Mouse (Mus musculus) CH12.LX (cell line): ENCODE data around the gene Ercc6. TPM values are rescaled to one million over a fixed set of nuclear protein-coding genes. Genes with fewer than 3 reads are reported as not detected.

ENCODE experiments used
- DNase-seq: peaks from one replicate; pipeline ENCODE4 v3.0.0-alpha.2; 2013; ENCODE audit errors: extremely low read depth
- H3K27ac ChIP-seq: 2 replicates; pipeline ENCODE4 v1.5.1; 2012; ENCODE audit warnings: low read depth, mild to moderate bottlenecking, control low read depth, moderate library complexity; ENCODE audit not compliant: insufficient read depth
- H3K27me3 ChIP-seq: replicated peaks from 2 replicates; pipeline ENCODE3; 2012; ENCODE audit warnings: inconsistent platforms
- H3K36me3 ChIP-seq, 2 experiments: replicated peaks in 1 of 2; 2 replicates each; pipeline versions ENCODE3 to v1.6.1; 2012; ENCODE audit warnings: inconsistent platforms in 1 of 2, low read length in 1 of 2, mild to moderate bottlenecking in 1 of 2, mixed read lengths in 1 of 2, moderate library complexity in 1 of 2; ENCODE audit not compliant: control insufficient read depth in 1 of 2, insufficient read depth in 1 of 2
- H3K4me1 ChIP-seq, 2 experiments: 2 replicates each; pipeline ENCODE4 v1.6.1; 2012; ENCODE audit warnings: inconsistent platforms in 1 of 2, moderate library complexity in 1 of 2; ENCODE audit not compliant: insufficient read depth in 2 of 2, control insufficient read depth in 1 of 2
- H3K4me2 ChIP-seq: 2 replicates; pipeline ENCODE4 v1.6.1; 2012; ENCODE audit warnings: low read depth, mild to moderate bottlenecking, control low read depth; ENCODE audit not compliant: poor library complexity, insufficient read depth, severe bottlenecking
- H3K4me3 ChIP-seq, 3 experiments: fragments of 150-350 bp in 1 of 3; sonication (generic) in 1 of 3; replicated peaks in 1 of 3; 2 replicates each; pipeline versions ENCODE3 to v1.5.1; 2011 to 2012; ENCODE audit warnings: low read depth in 2 of 3, low read length in 2 of 3, mild to moderate bottlenecking in 2 of 3, moderate library complexity in 2 of 3, control low read depth in 1 of 3, improper control_type of control experiment in 1 of 3, inconsistent platforms in 1 of 3, mixed read lengths in 1 of 3; ENCODE audit not compliant: poor library complexity in 1 of 3
- H3K79me2 ChIP-seq: replicated peaks from 2 replicates; pipeline ENCODE4 v1.6.1; 2012; ENCODE audit warnings: mild to moderate bottlenecking, moderate library complexity; ENCODE audit not compliant: control insufficient read depth, poor library complexity, insufficient read depth, severe bottlenecking; ENCODE audit errors: extremely low read depth
- H3K9ac ChIP-seq: 2 replicates; pipeline ENCODE4 v1.6.1; 2012; ENCODE audit warnings: low read depth, mild to moderate bottlenecking, control low read depth, moderate library complexity; ENCODE audit not compliant: insufficient read depth
- H3K9me3 ChIP-seq: replicated peaks from 2 replicates; pipeline ENCODE3; 2012; ENCODE audit warnings: low read length, inconsistent platforms, mixed read lengths
- CHD1 ChIP-seq: IDR thresholded peaks from 2 replicates; pipeline ENCODE4 v1.6.1; 2012; ENCODE audit warnings: low read depth, low read length, improper control_type of control experiment, inconsistent platforms
- CHD2 ChIP-seq: IDR thresholded peaks from 2 replicates; pipeline ENCODE4 v1.6.1; 2011; ENCODE audit warnings: low read length, improper control_type of control experiment
- CTCF ChIP-seq, 2 experiments: IDR thresholded peaks in 1 of 2; conservative IDR thresholded peaks in 1 of 2; 2 replicates each; pipeline ENCODE4 v1.5.1; 2011 to 2012; ENCODE audit warnings: low read depth in 2 of 2, low read length in 2 of 2, improper control_type of control experiment in 1 of 2, inconsistent platforms in 1 of 2, mild to moderate bottlenecking in 1 of 2, moderate library complexity in 1 of 2
- E2F4 ChIP-seq: IDR thresholded peaks from 2 replicates; pipeline ENCODE4 v1.6.1; 2011; ENCODE audit warnings: low read depth, low read length, improper control_type of control experiment; ENCODE audit not compliant: insufficient replicate concordance
- ELF1 ChIP-seq: IDR thresholded peaks from 2 replicates; pipeline ENCODE4 v1.6.1; 2014; ENCODE audit warnings: low read depth, mild to moderate bottlenecking, inconsistent platforms, low read length, improper control_type of control experiment
- EP300 ChIP-seq: IDR thresholded peaks from 2 replicates; pipeline ENCODE4 v1.6.1; 2011; ENCODE audit warnings: low read length, improper control_type of control experiment
- ETS1 ChIP-seq: conservative IDR thresholded peaks from 2 replicates; pipeline ENCODE4 v1.6.1; 2012; ENCODE audit warnings: low read depth, mild to moderate bottlenecking, inconsistent platforms, low read length, improper control_type of control experiment, moderate library complexity
- HCFC1 ChIP-seq: IDR thresholded peaks from 2 replicates; pipeline ENCODE4 v1.6.1; 2012; ENCODE audit warnings: low read depth, mild to moderate bottlenecking, inconsistent platforms, low read length, improper control_type of control experiment
- IRF4 ChIP-seq: IDR thresholded peaks from 2 replicates; pipeline ENCODE4 v1.6.1; 2014; ENCODE audit warnings: low read depth, mild to moderate bottlenecking, inconsistent platforms, low read length, improper control_type of control experiment
- JUN ChIP-seq: IDR thresholded peaks from 2 replicates; pipeline ENCODE4 v1.6.1; 2011; ENCODE audit warnings: low read depth, mild to moderate bottlenecking, low read length, improper control_type of control experiment, moderate library complexity; ENCODE audit not compliant: insufficient read depth
- JUND ChIP-seq: conservative IDR thresholded peaks from 2 replicates; pipeline ENCODE4 v1.6.1; 2011; ENCODE audit warnings: low read depth, low read length, improper control_type of control experiment
- KAT2A ChIP-seq: IDR thresholded peaks from 2 replicates; pipeline ENCODE4 v1.6.1; 2012; ENCODE audit warnings: low read length, improper control_type of control experiment, inconsistent platforms; ENCODE audit not compliant: insufficient replicate concordance
- MAX ChIP-seq: IDR thresholded peaks from 2 replicates; pipeline ENCODE4 v1.6.1; 2011; ENCODE audit warnings: low read length, improper control_type of control experiment
- MEF2A ChIP-seq: IDR thresholded peaks from 2 replicates; pipeline ENCODE4 v1.6.1; 2014; ENCODE audit warnings: low read depth, mild to moderate bottlenecking, inconsistent platforms, low read length, improper control_type of control experiment, borderline replicate concordance
- MXI1 ChIP-seq: IDR thresholded peaks from 2 replicates; pipeline ENCODE4 v1.6.1; 2011; ENCODE audit warnings: mild to moderate bottlenecking, low read depth, low read length, improper control_type of control experiment
- MYC ChIP-seq: IDR thresholded peaks from 2 replicates; pipeline ENCODE4 v1.6.1; 2011; ENCODE audit warnings: low read depth, mild to moderate bottlenecking, improper control_type of control experiment, low read length
- NRF1 ChIP-seq: IDR thresholded peaks from 2 replicates; pipeline ENCODE4 v1.6.1; 2014; ENCODE audit warnings: low read depth, mild to moderate bottlenecking, inconsistent platforms, low read length, improper control_type of control experiment, moderate library complexity
- POLR2A ChIP-seq: IDR thresholded peaks from 2 replicates; pipeline ENCODE4 v1.6.1; 2011; ENCODE audit warnings: low read depth, mild to moderate bottlenecking, improper control_type of control experiment, low read length
- POLR2AphosphoS2 ChIP-seq: IDR thresholded peaks from 2 replicates; pipeline ENCODE4 v1.6.1; 2011; ENCODE audit warnings: low read depth, low read length, improper control_type of control experiment
- RAD21 ChIP-seq: IDR thresholded peaks from 2 replicates; pipeline ENCODE4 v1.6.1; 2011; ENCODE audit warnings: low read depth, mild to moderate bottlenecking, low read length, improper control_type of control experiment, moderate library complexity
- RCOR1 ChIP-seq: conservative IDR thresholded peaks from 2 replicates; pipeline ENCODE4 v1.6.1; 2012; ENCODE audit warnings: low read depth, mild to moderate bottlenecking, inconsistent platforms, low read length, improper control_type of control experiment
- SIN3A ChIP-seq: IDR thresholded peaks from 2 replicates; pipeline ENCODE4 v1.6.1; 2012; ENCODE audit warnings: low read length, improper control_type of control experiment, inconsistent platforms
- SMC3 ChIP-seq: IDR thresholded peaks from 2 replicates; pipeline ENCODE4 v1.6.1; 2011; ENCODE audit warnings: low read depth, low read length, improper control_type of control experiment
- TCF12 ChIP-seq: IDR thresholded peaks from 2 replicates; pipeline ENCODE4 v1.6.1; 2014; ENCODE audit warnings: low read depth, mild to moderate bottlenecking, inconsistent platforms, low read length, improper control_type of control experiment
- USF1 ChIP-seq: IDR thresholded peaks from 2 replicates; pipeline ENCODE4 v1.6.1; 2014; ENCODE audit warnings: low read depth, mild to moderate bottlenecking, inconsistent platforms, low read length, improper control_type of control experiment
- ZC3H11A ChIP-seq: IDR thresholded peaks from 2 replicates; pipeline ENCODE4 v1.6.1; 2012; ENCODE audit warnings: low read depth, mild to moderate bottlenecking, inconsistent platforms, low read length, improper control_type of control experiment
- ZMIZ1 ChIP-seq: IDR thresholded peaks from 2 replicates; pipeline ENCODE4 v1.6.1; 2012; ENCODE audit warnings: low read depth, mild to moderate bottlenecking, inconsistent platforms, low read length, improper control_type of control experiment
- dilution Hi-C: fragments of 300-500 bp; cut with MboI; formaldehyde crosslinking; loops from 2 replicates; pipeline ENCODE4 v1.14.3; 2020; ENCODE audit warnings: low sequenced_read_pairs; ENCODE audit not compliant: extremely low pct_unique_long_range_greater_than_20kb, extremely low pct_ligation_motif_present
- in situ Hi-C: fragments of 300-500 bp; cut with MboI; formaldehyde crosslinking; loops from 3 replicates; pipeline ENCODE4 v1.14.3; 2019; ENCODE audit warnings: low sequenced_read_pairs, low pct_ligation_motif_present, low pct_unique_long_range_greater_than_20kb, mixed read lengths
- polyA plus RNA-seq: library from polyadenylated mRNA; unstranded; fragments of >175 nt; gene quantifications from 2 replicates; pipeline ENCODE4 v1.2.1, GENCODE M21; 2012; ENCODE audit warnings: low read depth; ENCODE audit not compliant: insufficient read length
- total RNA-seq, 2 experiments: library from RNA; depleted of rRNA; stranded (reverse); fragments of 300-350 nt in 1 of 2; fragments of >200 nt in 1 of 2; gene quantifications; 2 replicates each; pipeline ENCODE4 v1.2.3; 2012 to 2014

The Ercc6 gene
- total and polyA plus RNA-seq, 3 experiments = 10.7 to 16.7 (median 15.3) TPM

GRCm38 (mm10) chr14:32472996-32473395, 40.3 kb upstream of the Ercc6 start:
- H3K4me2 ChIP-seq = no peak overlapping the region
- DNase-seq = peak; percentile 70
- no peaks in the 10 kb centered on the region for H3K9me3 ChIP-seq
- H3K9ac ChIP-seq = no peak overlapping the region
- no peaks in the 10 kb centered on the region for H3K36me3 ChIP-seq
- no peak overlapping the region for H3K27ac ChIP-seq
- no peak overlapping the region for H3K4me3 ChIP-seq
- dilution Hi-C loops = no loop called here
- H3K79me2 ChIP-seq = no peaks in the 10 kb centered on the region
- TF ChIP-seq ZC3H11A = 0 out of 2 replicates have a peak, but pooled peaks have one; percentile 9
- TF ChIP-seq SMC3 = peak; percentile 81
- peak; percentile 70 to 94 for TF ChIP-seq CTCF (conservative IDR thresholded peaks at IDR 0.05 in 1 of 2, IDR thresholded peaks at IDR 0.05 in 1 of 2; ENCODE audit: low read depth in 2 of 2, low read length in 2 of 2)
- TF ChIP-seq JUND = no peak
- peak; percentile 88 for TF ChIP-seq RAD21
- no peak for TF ChIP-seq CHD1
- TF ChIP-seq NRF1 = no peak
- no peak for TF ChIP-seq IRF4
- peaks cover 2% of the 10 kb centered on the region for H3K27me3 ChIP-seq
- H3K4me1 ChIP-seq = no peaks in the 10 kb centered on the region
- in situ Hi-C loops = loop anchor here (5.0 kb wide), 1 partner anchor 151 kb away; the partner anchor contains the start of gene Ogdhl

- in situ Hi-C loops = no loop called here
- Histone ChIP-seq H3K36me3 (no peaks in the 10 kb centered on the region), H3K27me3 (peaks cover 3% of the 10 kb centered on the region), H3K4me1 (no peaks in the 10 kb centered on the region), H3K9me3 (no peaks in the 10 kb centered on the region), H3K79me2 (no peaks in the 10 kb centered on the region), H3K27ac (no peak overlapping the region)
- TF ChIP-seq MYC (no peak), MEF2A (no peak), POLR2A (no peak), MXI1 (no peak), EP300 (no peak), NRF1 (no peak), ETS1 (no peak), TCF12 (no peak)
- TF ChIP-seq, all 38 proteins: peak for 0
- dilution Hi-C loops = no loop called here
- no peak for DNase-seq
- H3K4me3 ChIP-seq = no peak overlapping the region
- H3K4me2 ChIP-seq = no peak overlapping the region
- H3K9ac ChIP-seq = no peak overlapping the region
These were observed 36.8 kb upstream of the Ercc6 start for GRCm38 (mm10) chr14:32476559-32476958.

- in situ Hi-C loops = no loop called here
- TF ChIP-seq HCFC1 = no peak
- TF ChIP-seq RAD21 = no peak
- TF ChIP-seq CHD2 = no peak
- TF ChIP-seq NRF1 = no peak
- TF ChIP-seq JUN = no peak
- no peak for TF ChIP-seq MAX
- TF ChIP-seq MXI1 = no peak
- no peak for TF ChIP-seq ZMIZ1
- TF ChIP-seq RCOR1 = no peak
- no peak for TF ChIP-seq USF1
- TF ChIP-seq ELF1 = no peak
- no peak for TF ChIP-seq KAT2A
- TF ChIP-seq SIN3A = no peak
- TF ChIP-seq CTCF (conservative IDR thresholded peaks at IDR 0.05 in 1 of 2, IDR thresholded peaks at IDR 0.05 in 1 of 2; ENCODE audit: low read depth in 2 of 2, low read length in 2 of 2) = no peak
- TF ChIP-seq POLR2AphosphoS2 = no peak
- no peak for TF ChIP-seq IRF4
- no peak for TF ChIP-seq E2F4
These were observed 35.7 kb upstream of the Ercc6 start for GRCm38 (mm10) chr14:32477581-32477980.

More at GRCm38 (mm10) chr14:32477581-32477980, 35.7 kb upstream of the Ercc6 start:
- dilution Hi-C loops = no loop called here
- Histone ChIP-seq H3K4me1 (peaks cover 0 to 3% of the 10 kb centered on the region in 2 experiments; a peak in 2 of 4 replicates), H3K4me2 (no peak overlapping the region), H3K9ac (no peak overlapping the region), H3K36me3 (no peaks in the 10 kb centered on the region), H3K27ac (no peak overlapping the region), H3K79me2 (no peaks in the 10 kb centered on the region), H3K27me3 (peaks cover 3% of the 10 kb centered on the region), H3K9me3 (no peaks in the 10 kb centered on the region), H3K4me3 (no peak overlapping the region)
- DNase-seq = no peak
